Mouse (Mus musculus) CH12.LX (cell line): ENCODE measurements at regions not wholly inside any gene's neighbourhood (a gene's known extent, or its start where the extent isn't known, plus 50 kb on each side); places are given as distances from the start of the nearest gene placed in this dataset.

Experiments used
- DNase-seq: peaks from one replicate; pipeline ENCODE4 v3.0.0-alpha.2; 2013; ENCODE audit errors: extremely low read depth
- H3K27ac ChIP-seq: 2 replicates; pipeline ENCODE4 v1.5.1; 2012; ENCODE audit warnings: low read depth, mild to moderate bottlenecking, control low read depth, moderate library complexity; ENCODE audit not compliant: insufficient read depth
- H3K27me3 ChIP-seq: replicated peaks from 2 replicates; pipeline ENCODE3; 2012; ENCODE audit warnings: inconsistent platforms
- H3K36me3 ChIP-seq, 2 experiments: replicated peaks in 1 of 2; 2 replicates each; pipeline versions ENCODE3 to v1.6.1; 2012; ENCODE audit warnings: inconsistent platforms in 1 of 2, low read length in 1 of 2, mild to moderate bottlenecking in 1 of 2, mixed read lengths in 1 of 2, moderate library complexity in 1 of 2; ENCODE audit not compliant: control insufficient read depth in 1 of 2, insufficient read depth in 1 of 2
- H3K4me1 ChIP-seq, 2 experiments: 2 replicates each; pipeline ENCODE4 v1.6.1; 2012; ENCODE audit warnings: inconsistent platforms in 1 of 2, moderate library complexity in 1 of 2; ENCODE audit not compliant: insufficient read depth in 2 of 2, control insufficient read depth in 1 of 2
- H3K4me2 ChIP-seq: 2 replicates; pipeline ENCODE4 v1.6.1; 2012; ENCODE audit warnings: low read depth, mild to moderate bottlenecking, control low read depth; ENCODE audit not compliant: poor library complexity, insufficient read depth, severe bottlenecking
- H3K4me3 ChIP-seq, 3 experiments: fragments of 150-350 bp in 1 of 3; sonication (generic) in 1 of 3; replicated peaks in 1 of 3; 2 replicates each; pipeline versions ENCODE3 to v1.5.1; 2011 to 2012; ENCODE audit warnings: low read depth in 2 of 3, low read length in 2 of 3, mild to moderate bottlenecking in 2 of 3, moderate library complexity in 2 of 3, control low read depth in 1 of 3, improper control_type of control experiment in 1 of 3, inconsistent platforms in 1 of 3, mixed read lengths in 1 of 3; ENCODE audit not compliant: poor library complexity in 1 of 3
- H3K79me2 ChIP-seq: replicated peaks from 2 replicates; pipeline ENCODE4 v1.6.1; 2012; ENCODE audit warnings: mild to moderate bottlenecking, moderate library complexity; ENCODE audit not compliant: control insufficient read depth, poor library complexity, insufficient read depth, severe bottlenecking; ENCODE audit errors: extremely low read depth
- H3K9ac ChIP-seq: 2 replicates; pipeline ENCODE4 v1.6.1; 2012; ENCODE audit warnings: low read depth, mild to moderate bottlenecking, control low read depth, moderate library complexity; ENCODE audit not compliant: insufficient read depth
- H3K9me3 ChIP-seq: replicated peaks from 2 replicates; pipeline ENCODE3; 2012; ENCODE audit warnings: low read length, inconsistent platforms, mixed read lengths
- BHLHE40 ChIP-seq: IDR thresholded peaks from 2 replicates; pipeline ENCODE4 v1.6.1; 2011; ENCODE audit warnings: mild to moderate bottlenecking, low read depth, low read length, improper control_type of control experiment
- E2F4 ChIP-seq: IDR thresholded peaks from 2 replicates; pipeline ENCODE4 v1.6.1; 2011; ENCODE audit warnings: low read depth, low read length, improper control_type of control experiment; ENCODE audit not compliant: insufficient replicate concordance
- EP300 ChIP-seq: IDR thresholded peaks from 2 replicates; pipeline ENCODE4 v1.6.1; 2011; ENCODE audit warnings: low read length, improper control_type of control experiment
- ETS1 ChIP-seq: conservative IDR thresholded peaks from 2 replicates; pipeline ENCODE4 v1.6.1; 2012; ENCODE audit warnings: low read depth, mild to moderate bottlenecking, inconsistent platforms, low read length, improper control_type of control experiment, moderate library complexity
- GABPA ChIP-seq: IDR thresholded peaks from 2 replicates; pipeline ENCODE4 v1.6.1; 2012; ENCODE audit warnings: low read depth, low read length, improper control_type of control experiment, inconsistent platforms; ENCODE audit not compliant: insufficient replicate concordance
- IRF4 ChIP-seq: IDR thresholded peaks from 2 replicates; pipeline ENCODE4 v1.6.1; 2014; ENCODE audit warnings: low read depth, mild to moderate bottlenecking, inconsistent platforms, low read length, improper control_type of control experiment
- JUN ChIP-seq: IDR thresholded peaks from 2 replicates; pipeline ENCODE4 v1.6.1; 2011; ENCODE audit warnings: low read depth, mild to moderate bottlenecking, low read length, improper control_type of control experiment, moderate library complexity; ENCODE audit not compliant: insufficient read depth
- KAT2A ChIP-seq: IDR thresholded peaks from 2 replicates; pipeline ENCODE4 v1.6.1; 2012; ENCODE audit warnings: low read length, improper control_type of control experiment, inconsistent platforms; ENCODE audit not compliant: insufficient replicate concordance
- MAFK ChIP-seq: IDR thresholded peaks from 2 replicates; pipeline ENCODE4 v1.6.1; 2011; ENCODE audit warnings: low read length, improper control_type of control experiment; ENCODE audit not compliant: insufficient replicate concordance
- MAX ChIP-seq: IDR thresholded peaks from 2 replicates; pipeline ENCODE4 v1.6.1; 2011; ENCODE audit warnings: low read length, improper control_type of control experiment
- MEF2A ChIP-seq: IDR thresholded peaks from 2 replicates; pipeline ENCODE4 v1.6.1; 2014; ENCODE audit warnings: low read depth, mild to moderate bottlenecking, inconsistent platforms, low read length, improper control_type of control experiment, borderline replicate concordance
- MXI1 ChIP-seq: IDR thresholded peaks from 2 replicates; pipeline ENCODE4 v1.6.1; 2011; ENCODE audit warnings: mild to moderate bottlenecking, low read depth, low read length, improper control_type of control experiment
- MYC ChIP-seq: IDR thresholded peaks from 2 replicates; pipeline ENCODE4 v1.6.1; 2011; ENCODE audit warnings: low read depth, mild to moderate bottlenecking, improper control_type of control experiment, low read length
- NRF1 ChIP-seq: IDR thresholded peaks from 2 replicates; pipeline ENCODE4 v1.6.1; 2014; ENCODE audit warnings: low read depth, mild to moderate bottlenecking, inconsistent platforms, low read length, improper control_type of control experiment, moderate library complexity
- PAX5 ChIP-seq: IDR thresholded peaks from 2 replicates; pipeline ENCODE4 v1.6.1; 2012; ENCODE audit warnings: low read length, inconsistent platforms, mixed read lengths
- POLR2A ChIP-seq: IDR thresholded peaks from 2 replicates; pipeline ENCODE4 v1.6.1; 2011; ENCODE audit warnings: low read depth, mild to moderate bottlenecking, improper control_type of control experiment, low read length
- POLR2AphosphoS2 ChIP-seq: IDR thresholded peaks from 2 replicates; pipeline ENCODE4 v1.6.1; 2011; ENCODE audit warnings: low read depth, low read length, improper control_type of control experiment
- RAD21 ChIP-seq: IDR thresholded peaks from 2 replicates; pipeline ENCODE4 v1.6.1; 2011; ENCODE audit warnings: low read depth, mild to moderate bottlenecking, low read length, improper control_type of control experiment, moderate library complexity
- RCOR1 ChIP-seq: conservative IDR thresholded peaks from 2 replicates; pipeline ENCODE4 v1.6.1; 2012; ENCODE audit warnings: low read depth, mild to moderate bottlenecking, inconsistent platforms, low read length, improper control_type of control experiment
- SIN3A ChIP-seq: IDR thresholded peaks from 2 replicates; pipeline ENCODE4 v1.6.1; 2012; ENCODE audit warnings: low read length, improper control_type of control experiment, inconsistent platforms
- TCF12 ChIP-seq: IDR thresholded peaks from 2 replicates; pipeline ENCODE4 v1.6.1; 2014; ENCODE audit warnings: low read depth, mild to moderate bottlenecking, inconsistent platforms, low read length, improper control_type of control experiment
- UBTF ChIP-seq: IDR thresholded peaks from 2 replicates; pipeline ENCODE4 v1.6.1; 2012; ENCODE audit warnings: low read depth, mild to moderate bottlenecking, inconsistent platforms, low read length, improper control_type of control experiment, moderate library complexity
- USF1 ChIP-seq: IDR thresholded peaks from 2 replicates; pipeline ENCODE4 v1.6.1; 2014; ENCODE audit warnings: low read depth, mild to moderate bottlenecking, inconsistent platforms, low read length, improper control_type of control experiment
- ZMIZ1 ChIP-seq: IDR thresholded peaks from 2 replicates; pipeline ENCODE4 v1.6.1; 2012; ENCODE audit warnings: low read depth, mild to moderate bottlenecking, inconsistent platforms, low read length, improper control_type of control experiment
- ZNF384 ChIP-seq: IDR thresholded peaks from 2 replicates; pipeline ENCODE4 v1.6.1; 2012; ENCODE audit warnings: low read depth, low read length, improper control_type of control experiment, inconsistent platforms
- dilution Hi-C: fragments of 300-500 bp; cut with MboI; formaldehyde crosslinking; loops from 2 replicates; pipeline ENCODE4 v1.14.3; 2020; ENCODE audit warnings: low sequenced_read_pairs; ENCODE audit not compliant: extremely low pct_unique_long_range_greater_than_20kb, extremely low pct_ligation_motif_present
- in situ Hi-C: fragments of 300-500 bp; cut with MboI; formaldehyde crosslinking; loops from 3 replicates; pipeline ENCODE4 v1.14.3; 2019; ENCODE audit warnings: low sequenced_read_pairs, low pct_ligation_motif_present, low pct_unique_long_range_greater_than_20kb, mixed read lengths

GRCm38 (mm10) chr15:21988676-21989075 lies 560.1 kb upstream of the Cdh18 start:
- TF ChIP-seq ZMIZ1 (no peak), MXI1 (no peak), NRF1 (no peak), USF1 (no peak), JUN (no peak), UBTF (no peak), SIN3A (no peak), MAFK (no peak), MYC (no peak), MAX (no peak), POLR2AphosphoS2 (no peak), ETS1 (no peak)
- Histone ChIP-seq H3K9ac (no peak overlapping the region), H3K27me3 (no peaks in the 10 kb centered on the region), H3K4me1 (no peaks in the 10 kb centered on the region), H3K9me3 (peaks cover 40% of the 10 kb centered on the region), H3K36me3 (no peaks in the 10 kb centered on the region), H3K4me2 (no peak overlapping the region), H3K4me3 (no peak overlapping the region), H3K27ac (no peak overlapping the region), H3K79me2 (no peaks in the 10 kb centered on the region)
- in situ Hi-C loops (no loop called here), dilution Hi-C loops (no loop called here)
- DNase-seq, result no peak

GRCm38 (mm10) chr15:21993309-21993708 lies 555.5 kb upstream of the Cdh18 start:
- no peak overlapping the region for H3K4me3 ChIP-seq
- dilution Hi-C loops, result no loop called here

More at GRCm38 (mm10) chr15:21993309-21993708, 555.5 kb upstream of the Cdh18 start:
- Histone ChIP-seq H3K4me1 (no peaks in the 10 kb centered on the region), H3K36me3 (no peaks in the 10 kb centered on the region), H3K9ac (no peak overlapping the region), H3K27ac (no peak overlapping the region), H3K9me3 (peaks cover 53% of the 10 kb centered on the region), H3K79me2 (no peaks in the 10 kb centered on the region), H3K4me2 (no peak overlapping the region), H3K27me3 (no peaks in the 10 kb centered on the region)
- in situ Hi-C loops, result no loop called here
- no peak for DNase-seq
- TF ChIP-seq TCF12 (no peak), GABPA (no peak), MXI1 (no peak), KAT2A (no peak), JUN (no peak), RCOR1 (no peak), ZMIZ1 (no peak), E2F4 (no peak), SIN3A (no peak), ZNF384 (no peak), BHLHE40 (no peak), POLR2A (no peak), PAX5 (no peak), MYC (no peak), IRF4 (no peak), POLR2AphosphoS2 (no peak), EP300 (no peak), MEF2A (no peak), RAD21 (no peak), NRF1 (no peak)
